Mouse (Mus musculus) kidney, postnatal 25 days (tissue): ENCODE measurements around the gene Tecpr2.

ENCODE experiments used
- DNase-seq, 2 experiments: peaks; one replicate each; pipeline ENCODE4 v3.0.0; 2021; ENCODE audit warnings: mixed read lengths in 2 of 2

Tecpr2 gene

GRCm38 (mm10) chr12:110949410-110949809, 60.3 kb downstream of the Tecpr2 start:
- DNase-seq: no peak

- DNase-seq: no peak
Observed at GRCm38 (mm10) chr12:110950151-110950550, 61.1 kb downstream of the Tecpr2 start.

- no peak for DNase-seq
Observed at GRCm38 (mm10) chr12:110951236-110951635, 62.2 kb downstream of the Tecpr2 start.

- no peak for DNase-seq
Observed at GRCm38 (mm10) chr12:110952628-110953385, 63.7 kb downstream of the Tecpr2 start.

- no peak for DNase-seq
Observed at GRCm38 (mm10) chr12:110953443-110953842, 64.4 kb downstream of the Tecpr2 start.

- no peak for DNase-seq
Observed at GRCm38 (mm10) chr12:110953900-110954299, 64.8 kb downstream of the Tecpr2 start.

- DNase-seq: no peak
Observed at GRCm38 (mm10) chr12:110954351-110954991, 65.4 kb downstream of the Tecpr2 start.

GRCm38 (mm10) chr12:110961973-110962372, 72.9 kb downstream of the Tecpr2 start:
- no peak for DNase-seq

- DNase-seq: no peak
Observed at GRCm38 (mm10) chr12:110965500-110965899, 76.4 kb downstream of the Tecpr2 start.

- DNase-seq: no peak
Observed at GRCm38 (mm10) chr12:110966079-110966478, 77.0 kb downstream of the Tecpr2 start.

GRCm38 (mm10) chr12:110967146-110967545, 78.1 kb downstream of the Tecpr2 start:
- no peak for DNase-seq

GRCm38 (mm10) chr12:110970408-110970807, 81.3 kb downstream of the Tecpr2 start:
- no peak for DNase-seq

GRCm38 (mm10) chr12:110971972-110972371, 82.9 kb downstream of the Tecpr2 start:
- DNase-seq: no peak

GRCm38 (mm10) chr12:110973829-110974228, 84.8 kb downstream of the Tecpr2 start:
- no peak for DNase-seq

- DNase-seq: no peak
Observed at GRCm38 (mm10) chr12:110974295-110974694, 85.2 kb downstream of the Tecpr2 start.

GRCm38 (mm10) chr12:110974726-110975125, 85.7 kb downstream of the Tecpr2 start:
- no peak for DNase-seq

GRCm38 (mm10) chr12:110975385-110975784, 86.3 kb downstream of the Tecpr2 start:
- no peak for DNase-seq

GRCm38 (mm10) chr12:110975838-110976468, 86.9 kb downstream of the Tecpr2 start:
- DNase-seq: peak in 1 of 2 experiments; percentile 55

- DNase-seq: peak in 1 of 2 experiments; percentile 43
Observed at GRCm38 (mm10) chr12:110976589-110977344, 87.7 kb downstream of the Tecpr2 start.

- DNase-seq: no peak
Observed at GRCm38 (mm10) chr12:110977345-110977733, 88.3 kb downstream of the Tecpr2 start.

- no peak for DNase-seq
Observed at GRCm38 (mm10) chr12:110977896-110978606, 89.0 kb downstream of the Tecpr2 start.
